Mouse (Mus musculus) left cerebral cortex, adult 8-10 months (tissue): ENCODE results near the gene Fars2. TPM values are rescaled to one million over a fixed set of nuclear protein-coding genes. Genes with fewer than 3 reads are reported as not detected.

ENCODE experiments used
- DNase-seq, 2 experiments: peaks; one replicate each; pipeline ENCODE4 v3.0.0; 2022; ENCODE audit warnings: low spot score in 2 of 2
- total RNA-seq, 4 experiments: library from RNA; stranded (reverse); gene quantifications; 2 replicates each; pipeline ENCODE4 v1.2.4; 2022

Gene Fars2
- total RNA-seq, 4 experiments from 2014 or later = 32.7 to 39.9 (median 36.9) TPM

GRCm38 (mm10) chr13:36218347-36218746 is 101.1 kb downstream of the Fars2 start:
- no peak for DNase-seq

- DNase-seq = no peak
These were observed 102.3 kb downstream of the Fars2 start for GRCm38 (mm10) chr13:36219506-36219905.

- DNase-seq = no peak
These were observed 104.7 kb downstream of the Fars2 start for GRCm38 (mm10) chr13:36221897-36222296.

GRCm38 (mm10) chr13:36222721-36223120 is 105.5 kb downstream of the Fars2 start:
- DNase-seq = no peak

- no peak for DNase-seq
These were observed 107.2 kb downstream of the Fars2 start for GRCm38 (mm10) chr13:36224431-36224830.

- DNase-seq = no peak
These were observed 125.0 kb downstream of the Fars2 start for GRCm38 (mm10) chr13:36242261-36242660.

GRCm38 (mm10) chr13:36253936-36254335 is 136.7 kb downstream of the Fars2 start:
- DNase-seq = no peak

- DNase-seq = no peak
These were observed 140.0 kb downstream of the Fars2 start for GRCm38 (mm10) chr13:36257213-36257612.

- no peak for DNase-seq
These were observed 142.5 kb downstream of the Fars2 start for GRCm38 (mm10) chr13:36259754-36260153.

GRCm38 (mm10) chr13:36261299-36261698 is 144.1 kb downstream of the Fars2 start:
- no peak for DNase-seq

- DNase-seq = no peak
These were observed 146.3 kb downstream of the Fars2 start for GRCm38 (mm10) chr13:36263240-36264095.

GRCm38 (mm10) chr13:36264391-36264790 is 147.2 kb downstream of the Fars2 start:
- DNase-seq = no peak

- no peak for DNase-seq
These were observed 148.1 kb downstream of the Fars2 start for GRCm38 (mm10) chr13:36265342-36265744.

- DNase-seq = no peak
These were observed 150.2 kb downstream of the Fars2 start for GRCm38 (mm10) chr13:36267399-36267798.

GRCm38 (mm10) chr13:36270867-36271266 is 153.7 kb downstream of the Fars2 start:
- no peak for DNase-seq

GRCm38 (mm10) chr13:36273497-36273896 is 156.3 kb downstream of the Fars2 start:
- DNase-seq = no peak

GRCm38 (mm10) chr13:36276194-36276593 is 159.0 kb downstream of the Fars2 start:
- no peak for DNase-seq

GRCm38 (mm10) chr13:36282018-36282417 is 164.8 kb downstream of the Fars2 start:
- peak; percentile 32 to 70 for DNase-seq

- peak in 1 of 2 experiments; percentile 18 for DNase-seq
These were observed 165.8 kb downstream of the Fars2 start for GRCm38 (mm10) chr13:36282785-36283544.

GRCm38 (mm10) chr13:36283545-36284067 is 166.4 kb downstream of the Fars2 start:
- no peak for DNase-seq

- DNase-seq = no peak
These were observed 166.9 kb downstream of the Fars2 start for GRCm38 (mm10) chr13:36284097-36284496.

GRCm38 (mm10) chr13:36285235-36285634 is 168.0 kb downstream of the Fars2 start:
- DNase-seq = no peak
